Mouse (Mus musculus) liver, embryonic 12.5 days (tissue): Measurements from ENCODE around the gene Gas7. TPM values are rescaled to one million over a fixed set of nuclear protein-coding genes. Genes with fewer than 3 reads are reported as not detected.

ENCODE experiments used
- ATAC-seq: fragments of 200-750 bp; cut with Nextera tagmentation; 2 replicates; pipeline ENCODE4 v1.8.0; 2017; ENCODE audit warnings: moderate number of reproducible peaks, mild to moderate bottlenecking, moderate library complexity
- H3K27ac ChIP-seq: fragments of 300-500 bp; sonication (generic); 2 replicates; pipeline ENCODE4 v1.5.1; 2016; ENCODE audit warnings: mild to moderate bottlenecking
- H3K27me3 ChIP-seq: fragments of 300-500 bp; sonication (generic); replicated peaks from 2 replicates; pipeline ENCODE4 v1.6.1; 2016; ENCODE audit warnings: mild to moderate bottlenecking, moderate library complexity
- H3K36me3 ChIP-seq: fragments of 300-500 bp; sonication (generic); 2 replicates; pipeline ENCODE4 v1.6.1; 2016; ENCODE audit warnings: mild to moderate bottlenecking, moderate library complexity
- H3K4me1 ChIP-seq: fragments of 300-500 bp; sonication (generic); 2 replicates; pipeline ENCODE4 v1.6.1; 2016
- H3K4me2 ChIP-seq: fragments of 300-500 bp; sonication (generic); 2 replicates; pipeline ENCODE4 v1.6.1; 2016; ENCODE audit warnings: mild to moderate bottlenecking, moderate library complexity
- H3K4me3 ChIP-seq: fragments of 300-500 bp; sonication (generic); 2 replicates; pipeline ENCODE4 v1.5.1; 2016; ENCODE audit warnings: mild to moderate bottlenecking, moderate library complexity
- H3K9ac ChIP-seq: fragments of 300-500 bp; sonication (generic); 2 replicates; pipeline ENCODE4 v1.6.1; 2016; ENCODE audit warnings: mild to moderate bottlenecking, moderate library complexity
- H3K9me3 ChIP-seq: fragments of 300-500 bp; sonication (generic); replicated peaks from 2 replicates; pipeline ENCODE4 v1.6.1; 2016; ENCODE audit warnings: mild to moderate bottlenecking, moderate library complexity
- WGBS: fragments of 180-500 bp; shearing (Covaris S2); methylation state at CpG from one replicate; pipeline ENCODE4 v1.1.7; 2016; ENCODE audit not compliant: insufficient replicate concordance; 5-methylcytosine and 5-hydroxymethylcytosine counted together
- polyA plus RNA-seq: library from polyadenylated mRNA; unstranded; fragments of >200 nt; fragmentation: Nextera tagmentation; extraction: Ambion mirVana; gene quantifications from 2 replicates; pipeline ENCODE4 v1.2.1, GENCODE M21; 2016

Gene Gas7
- polyA plus RNA-seq, 1 experiment from 2014 or later = 1.8 TPM

DNA sequence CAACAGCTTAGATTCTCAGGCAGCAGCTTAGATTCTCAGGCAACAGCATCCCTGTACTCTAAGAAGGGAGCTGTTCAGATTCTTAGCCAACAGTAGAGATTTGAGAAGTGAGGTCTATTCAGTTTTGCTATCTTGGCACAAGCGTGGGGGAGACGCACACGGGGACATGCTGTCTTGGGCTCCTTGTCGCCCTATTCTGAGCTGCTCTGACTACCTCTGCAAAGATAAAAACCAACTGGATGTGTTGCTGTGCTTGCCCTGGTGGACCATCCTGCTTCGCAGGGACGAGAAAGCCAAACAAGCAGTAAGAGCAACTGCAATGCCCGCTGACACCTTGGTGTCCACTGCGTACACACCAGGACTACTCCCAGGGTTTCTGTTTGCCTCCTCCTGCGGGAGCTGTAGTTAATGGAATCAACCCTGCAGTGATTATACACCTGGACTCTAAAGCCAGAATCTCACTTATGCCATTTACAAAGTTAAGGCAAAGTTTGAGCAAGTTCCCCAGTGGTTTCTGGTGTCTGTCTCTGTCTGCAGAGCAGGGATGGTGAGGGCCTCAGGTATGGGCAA lies 198.4 kb downstream of the Gas7 start:
- Histone ChIP-seq H3K4me2 (no peak overlapping the region), H3K27ac (no peak overlapping the region), H3K27me3 (no peaks in the 10 kb centered on the region; the same call in 1 of the 2 replicates), H3K4me3 (no peak overlapping the region), H3K9me3 (no peaks in the 10 kb centered on the region), H3K4me1 (no peaks in the 10 kb centered on the region), H3K36me3 (no peaks in the 10 kb centered on the region), H3K9ac (no peak overlapping the region)
- 73% methylated on average over 9 of the region's 9 CpGs for WGBS
- ATAC-seq = no peak

DNA sequence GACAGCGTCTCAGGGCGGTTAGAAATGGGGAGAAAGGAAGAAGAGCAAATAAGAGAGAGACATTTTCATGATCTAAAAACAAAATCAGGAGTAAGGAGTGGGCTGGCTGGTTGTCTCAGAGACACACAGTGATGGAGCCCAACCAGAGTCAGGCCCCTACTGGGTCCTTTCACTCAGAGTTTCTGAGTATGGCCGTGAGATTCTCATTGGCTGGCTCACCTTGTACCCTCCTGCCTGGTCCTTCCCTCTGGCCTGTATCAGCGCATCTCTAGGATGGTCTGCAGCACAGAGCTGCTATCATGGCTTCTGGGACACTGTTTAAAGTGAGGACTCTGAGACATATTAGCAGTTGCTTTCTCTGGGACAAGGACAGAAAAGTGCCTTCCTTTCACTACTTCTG lies 199.3 kb downstream of the Gas7 start:
- Histone ChIP-seq H3K4me2 (no peak overlapping the region), H3K9ac (no peak overlapping the region), H3K9me3 (no peaks in the 10 kb centered on the region), H3K36me3 (no peaks in the 10 kb centered on the region), H3K27ac (no peak overlapping the region), H3K4me1 (no peaks in the 10 kb centered on the region), H3K4me3 (no peak overlapping the region), H3K27me3 (no peaks in the 10 kb centered on the region; the same call in 1 of the 2 replicates)
- 55% methylated on average over 4 of the region's 4 CpGs for WGBS
- no peak for ATAC-seq

DNA sequence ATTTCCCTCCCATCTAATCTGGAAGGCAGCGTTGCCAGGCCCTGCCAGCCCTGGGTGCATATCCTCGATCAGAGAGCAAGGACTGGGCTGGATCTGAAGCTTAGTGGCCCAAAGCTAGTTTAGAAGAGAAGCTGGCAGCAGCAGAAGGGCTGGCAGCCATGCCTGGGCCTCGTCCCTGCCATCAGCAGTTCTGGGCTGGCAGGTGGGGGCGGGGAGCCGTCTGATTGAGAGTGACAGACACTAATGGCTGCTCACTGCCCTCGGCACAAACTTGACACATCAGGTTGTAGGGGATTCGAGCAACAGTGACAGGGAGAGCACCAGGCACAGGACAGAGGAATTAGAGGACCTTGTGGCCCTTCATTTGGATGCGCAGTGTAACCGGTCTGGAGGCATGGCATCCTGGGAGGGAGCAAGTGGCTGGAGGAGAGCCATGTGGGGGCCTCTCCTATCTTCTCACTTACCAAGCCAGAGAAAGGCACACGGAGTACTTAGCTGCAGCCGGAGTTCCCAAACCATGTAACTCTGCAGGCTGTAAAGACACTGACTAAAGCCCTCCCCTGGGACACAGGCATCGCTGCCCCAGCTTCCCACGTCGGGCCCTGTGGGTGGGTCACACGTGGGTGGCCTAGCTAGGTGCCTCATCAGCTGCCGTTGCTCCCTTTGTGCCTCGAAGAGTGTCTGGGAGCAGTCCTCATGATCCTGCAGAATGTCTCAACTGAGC lies 200.2 kb downstream of the Gas7 start:
- 62% methylated on average over 17 of the region's 17 CpGs for WGBS
- H3K36me3 ChIP-seq = no peaks in the 10 kb centered on the region
- H3K4me1 ChIP-seq = no peaks in the 10 kb centered on the region
- no peak overlapping the region for H3K4me3 ChIP-seq
- H3K27ac ChIP-seq = no peak overlapping the region
- H3K9ac ChIP-seq = no peak overlapping the region
- H3K9me3 ChIP-seq = no peaks in the 10 kb centered on the region
- H3K27me3 ChIP-seq = no peaks in the 10 kb centered on the region; the same call in 1 of the 2 replicates
- no peak for ATAC-seq
- no peak overlapping the region for H3K4me2 ChIP-seq

DNA sequence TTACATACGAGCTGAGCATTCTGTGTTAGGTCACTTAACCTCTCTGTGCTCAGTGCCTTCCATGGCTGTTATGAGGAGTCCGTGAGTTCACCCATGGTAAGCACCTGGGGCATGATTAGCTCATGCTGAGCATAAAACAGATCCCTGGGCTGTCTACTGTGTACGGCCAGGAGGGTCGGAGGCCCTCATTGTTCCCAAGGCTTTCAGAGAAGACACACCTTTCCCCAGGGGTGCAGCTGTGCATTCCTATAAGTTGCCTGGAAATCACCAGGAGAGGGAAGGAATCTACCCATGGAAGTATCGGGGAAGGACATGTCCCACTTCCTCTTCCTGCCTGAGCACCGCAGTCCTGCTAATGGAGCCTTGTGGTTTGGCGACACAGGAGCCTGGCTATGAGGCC lies 201.1 kb downstream of the Gas7 start:
- Histone ChIP-seq H3K4me1 (no peaks in the 10 kb centered on the region), H3K36me3 (no peaks in the 10 kb centered on the region), H3K4me3 (no peak overlapping the region), H3K4me2 (no peak overlapping the region), H3K27ac (no peak overlapping the region), H3K9me3 (no peaks in the 10 kb centered on the region), H3K9ac (no peak overlapping the region), H3K27me3 (no peaks in the 10 kb centered on the region; the same call in 1 of the 2 replicates)
- no peak for ATAC-seq
- 50% methylated on average over 7 of the region's 7 CpGs for WGBS

DNA sequence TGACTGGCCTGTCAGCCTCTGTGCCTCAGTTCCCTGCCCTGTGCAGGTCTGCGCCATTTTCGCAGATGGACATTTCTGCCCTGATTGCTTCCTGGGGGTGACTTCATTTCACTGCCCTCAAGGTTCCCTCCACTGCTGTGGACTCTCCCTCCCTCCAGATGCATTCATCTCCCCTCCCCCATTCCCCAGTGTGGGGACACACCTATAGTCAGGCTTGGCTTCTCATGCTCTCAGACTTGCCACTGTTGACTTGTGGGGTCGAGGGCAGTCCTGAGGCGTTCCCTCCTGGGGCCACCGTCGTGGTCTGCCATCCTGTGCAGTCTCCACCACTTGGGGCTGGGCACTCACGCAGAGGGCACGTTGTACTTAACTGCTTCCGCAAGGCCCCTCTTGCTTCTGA lies 201.6 kb downstream of the Gas7 start:
- H3K4me3 ChIP-seq = no peak overlapping the region
- no peaks in the 10 kb centered on the region for H3K9me3 ChIP-seq
- 72% methylated on average over 9 of the region's 9 CpGs for WGBS
- no peak overlapping the region for H3K4me2 ChIP-seq
- H3K27ac ChIP-seq = no peak overlapping the region
- no peaks in the 10 kb centered on the region for H3K4me1 ChIP-seq
- no peaks in the 10 kb centered on the region for H3K36me3 ChIP-seq
- no peak overlapping the region for H3K9ac ChIP-seq
- no peaks in the 10 kb centered on the region; the same call in 1 of the 2 replicates for H3K27me3 ChIP-seq
- no peak for ATAC-seq

DNA sequence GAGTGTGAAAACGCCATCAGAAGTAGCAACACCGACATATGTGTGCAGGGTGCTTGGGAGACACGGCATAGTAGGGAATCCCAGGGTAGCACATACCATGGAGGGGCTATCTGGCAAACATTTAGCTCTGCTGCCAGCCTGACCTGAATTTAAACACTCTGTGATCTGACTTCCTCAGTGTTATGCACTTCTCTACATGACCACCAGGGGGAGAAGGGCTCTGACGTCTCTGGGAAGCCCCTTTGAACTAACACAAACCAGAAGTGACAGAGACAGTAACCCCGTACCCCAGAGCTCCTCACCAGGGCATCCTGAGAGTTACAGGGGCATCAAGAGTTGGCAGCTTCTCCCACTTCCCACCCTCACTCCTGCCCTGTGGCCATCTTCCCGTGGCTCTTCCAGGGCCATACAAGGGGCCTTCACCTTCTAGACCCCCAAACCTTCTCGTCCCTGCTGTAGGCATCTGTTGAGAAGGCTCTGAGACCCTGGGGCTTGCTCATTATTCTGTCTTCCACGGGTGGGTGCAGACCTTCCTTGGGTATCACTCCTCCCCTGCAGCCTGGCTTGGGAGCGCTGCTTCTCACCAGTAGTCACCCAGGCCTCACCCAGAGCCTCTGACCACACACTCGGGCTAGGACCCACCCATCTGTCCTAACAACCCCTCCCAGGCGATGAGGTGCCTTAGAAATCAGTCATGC lies 202.6 kb downstream of the Gas7 start:
- H3K9ac ChIP-seq = no peak overlapping the region
- H3K4me1 ChIP-seq = no peaks in the 10 kb centered on the region
- no peaks in the 10 kb centered on the region; the same call in 1 of the 2 replicates for H3K27me3 ChIP-seq
- H3K36me3 ChIP-seq = no peaks in the 10 kb centered on the region
- no peak overlapping the region for H3K27ac ChIP-seq
- WGBS = 38% methylated on average over 11 of the region's 11 CpGs
- no peaks in the 10 kb centered on the region for H3K9me3 ChIP-seq
- no peak for ATAC-seq
- H3K4me2 ChIP-seq = no peak overlapping the region
- H3K4me3 ChIP-seq = no peak overlapping the region

DNA sequence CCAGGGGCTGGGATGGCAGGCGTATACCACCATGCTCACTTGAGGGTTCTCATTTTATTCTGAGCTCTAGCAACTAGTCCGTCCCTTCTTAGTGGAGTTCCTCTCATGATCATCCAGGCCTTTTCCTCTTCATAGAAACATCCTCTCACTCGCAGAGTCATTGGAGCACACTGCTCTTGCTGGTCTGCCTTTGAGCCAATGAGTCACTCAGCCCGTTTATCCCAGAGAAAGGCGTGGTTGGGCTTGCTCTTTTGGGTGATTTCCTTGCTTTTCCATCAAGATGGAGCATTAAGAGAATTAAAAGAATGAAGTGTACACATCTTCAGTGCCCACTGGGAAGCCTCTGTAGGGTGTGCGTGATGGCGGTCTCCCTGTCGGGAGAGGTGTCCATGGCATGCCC lies 206.2 kb downstream of the Gas7 start:
- WGBS = 78% methylated on average over 8 of the region's 8 CpGs
- no peak for ATAC-seq

DNA sequence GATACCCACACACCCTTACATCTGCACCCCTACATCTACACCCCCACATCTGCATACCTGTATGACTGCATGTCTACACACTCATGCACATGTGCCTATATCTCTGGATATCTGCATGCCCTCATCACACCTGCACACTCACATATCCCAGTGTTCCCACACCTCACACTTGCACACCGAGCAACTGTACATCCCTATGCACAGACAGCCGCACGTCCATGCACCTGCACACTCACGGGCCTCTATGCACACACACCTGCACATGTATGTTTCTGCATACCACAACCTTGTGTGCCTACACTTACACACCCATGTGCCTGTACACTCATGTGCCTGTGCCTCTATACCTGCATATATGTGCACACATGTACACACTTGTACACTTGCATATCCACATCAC lies 208.2 kb downstream of the Gas7 start:
- Histone ChIP-seq H3K4me1 (no peaks in the 10 kb centered on the region), H3K9ac (no peak overlapping the region), H3K4me2 (no peak overlapping the region), H3K27me3 (no peaks in the 10 kb centered on the region), H3K4me3 (no peak overlapping the region), H3K36me3 (no peaks in the 10 kb centered on the region), H3K9me3 (no peaks in the 10 kb centered on the region), H3K27ac (no peak overlapping the region)
- no peak for ATAC-seq
- WGBS = 81% methylated on average over 4 of the region's 4 CpGs

More for the DNA sequence above, 206.2 kb downstream of the Gas7 start:
- H3K9me3 ChIP-seq = no peaks in the 10 kb centered on the region
- H3K27me3 ChIP-seq = no peaks in the 10 kb centered on the region
- H3K4me1 ChIP-seq = no peaks in the 10 kb centered on the region
- H3K27ac ChIP-seq = no peak overlapping the region
- H3K4me3 ChIP-seq = no peak overlapping the region
- H3K9ac ChIP-seq = no peak overlapping the region
- H3K36me3 ChIP-seq = no peaks in the 10 kb centered on the region
- H3K4me2 ChIP-seq = no peak overlapping the region

DNA sequence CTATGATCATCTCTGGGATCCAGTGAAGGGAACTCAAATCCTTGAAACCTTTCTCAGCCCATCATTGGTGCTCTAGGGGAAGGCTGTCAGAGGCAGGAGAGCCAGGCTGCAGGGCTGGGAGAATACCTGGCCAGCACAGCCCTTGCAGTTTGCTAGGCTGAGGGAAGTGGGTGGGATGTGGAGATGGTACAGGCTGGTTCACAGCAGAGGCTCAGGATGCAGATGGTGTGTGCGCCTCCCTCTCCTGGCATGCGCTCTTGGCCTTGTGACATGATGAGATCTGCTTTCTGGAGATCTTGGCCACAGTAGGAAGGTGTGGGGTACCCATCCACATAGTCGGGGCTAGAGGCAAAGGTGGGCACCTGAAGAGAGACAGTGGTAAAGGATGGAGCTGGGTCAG lies 209.0 kb downstream of the Gas7 start:
- WGBS = 75% methylated on average over 3 of the region's 3 CpGs
- no peak overlapping the region for H3K4me3 ChIP-seq

DNA sequence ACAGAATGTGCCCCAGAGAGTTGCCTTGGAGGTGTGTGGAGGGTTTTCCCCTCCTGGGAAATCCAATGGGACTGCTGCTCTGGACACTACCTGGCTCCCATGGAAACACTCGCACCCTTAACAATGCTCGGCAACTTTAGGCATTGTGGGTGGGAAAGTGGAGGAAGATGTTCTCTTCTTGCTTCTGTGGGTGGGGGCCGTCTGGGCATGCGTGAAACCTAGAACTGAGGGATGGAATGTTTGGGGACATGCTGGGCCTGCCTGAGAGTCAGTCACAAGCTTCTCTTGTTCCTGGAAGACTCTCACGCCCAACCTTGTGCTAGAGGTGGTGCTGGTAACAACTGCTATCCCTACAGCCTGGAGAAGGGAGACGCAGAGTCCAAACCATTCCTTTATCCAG lies 209.7 kb downstream of the Gas7 start:
- Histone ChIP-seq H3K9ac (no peak overlapping the region), H3K4me1 (no peaks in the 10 kb centered on the region), H3K27ac (no peak overlapping the region), H3K36me3 (no peaks in the 10 kb centered on the region), H3K27me3 (no peaks in the 10 kb centered on the region), H3K9me3 (no peaks in the 10 kb centered on the region), H3K4me2 (no peak overlapping the region), H3K4me3 (no peak overlapping the region)
- 69% methylated on average over 6 of the region's 6 CpGs for WGBS
- ATAC-seq = no peak

More for the DNA sequence above, 209.0 kb downstream of the Gas7 start:
- H3K4me2 ChIP-seq = no peak overlapping the region
- H3K27ac ChIP-seq = no peak overlapping the region
- no peak overlapping the region for H3K9ac ChIP-seq
- H3K9me3 ChIP-seq = no peaks in the 10 kb centered on the region
- no peaks in the 10 kb centered on the region for H3K36me3 ChIP-seq
- no peaks in the 10 kb centered on the region for H3K27me3 ChIP-seq
- no peak for ATAC-seq
- H3K4me1 ChIP-seq = no peaks in the 10 kb centered on the region

DNA sequence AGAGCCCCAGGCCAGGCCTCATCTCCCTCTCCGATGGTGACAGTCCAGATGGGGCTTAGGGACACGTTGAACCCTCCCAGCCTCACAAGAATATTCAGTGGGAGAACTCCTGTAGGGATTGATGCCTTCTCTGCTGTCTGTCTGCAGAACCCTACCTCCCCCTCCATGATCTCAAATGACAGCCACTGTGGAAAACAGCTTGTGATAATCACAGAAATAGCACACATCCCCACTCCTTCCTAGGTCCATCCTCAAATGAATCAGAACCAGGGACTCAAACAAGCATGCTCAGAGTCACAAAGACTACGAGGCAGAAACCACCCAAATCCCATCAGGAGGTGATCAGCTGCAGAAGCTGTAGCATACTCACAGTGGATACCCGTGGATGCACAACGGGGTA lies 210.9 kb downstream of the Gas7 start:
- 57% methylated on average over 5 of the region's 5 CpGs for WGBS
- ATAC-seq = no peak

DNA sequence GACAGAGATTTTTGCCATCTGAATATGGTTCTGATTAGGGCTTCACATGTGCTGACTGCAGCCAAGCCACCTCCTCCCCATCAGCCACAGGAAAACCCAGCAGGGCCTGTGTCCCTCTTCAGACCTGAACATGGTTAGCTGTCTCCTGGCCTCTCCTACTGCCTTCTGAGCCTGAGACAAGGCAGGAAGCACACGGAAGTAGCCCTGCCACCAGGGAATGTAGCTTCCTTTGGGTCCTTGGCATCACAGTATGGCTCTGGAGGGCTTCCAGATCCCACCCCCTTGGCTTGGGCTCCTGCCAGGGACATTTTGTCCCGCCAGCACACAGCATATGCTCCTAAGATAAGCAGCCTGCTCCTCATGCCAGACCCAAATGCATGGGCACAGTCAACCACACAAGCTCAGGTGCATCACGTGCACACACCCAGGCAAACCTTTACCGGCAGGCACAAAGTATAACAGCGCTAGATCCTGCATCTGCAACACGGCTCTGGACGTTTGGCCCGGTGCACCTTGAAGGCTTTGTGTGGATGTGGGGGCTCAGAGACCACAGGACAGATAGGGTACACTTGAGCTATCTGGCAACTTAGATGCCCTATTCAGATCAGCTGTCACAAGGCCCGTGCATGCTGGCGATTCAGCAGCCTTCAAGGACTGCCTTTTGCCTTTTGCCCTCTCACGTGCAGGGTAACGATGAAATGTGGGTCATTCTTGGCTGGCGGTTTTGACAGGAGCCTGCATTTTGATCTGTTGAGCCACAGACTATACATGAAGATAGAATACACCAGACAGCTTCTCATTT lies 212.5 kb downstream of the Gas7 start:
- Histone ChIP-seq H3K36me3 (no peaks in the 10 kb centered on the region), H3K27me3 (no peaks in the 10 kb centered on the region), H3K9me3 (no peaks in the 10 kb centered on the region), H3K4me2 (no peak overlapping the region), H3K9ac (no peak overlapping the region), H3K27ac (no peak overlapping the region), H3K4me3 (no peak overlapping the region), H3K4me1 (no peaks in the 10 kb centered on the region)
- 71% methylated on average over 13 of the region's 13 CpGs for WGBS
- ATAC-seq = no peak

More for the DNA sequence above, 210.9 kb downstream of the Gas7 start:
- Histone ChIP-seq H3K4me3 (no peak overlapping the region), H3K9me3 (no peaks in the 10 kb centered on the region), H3K9ac (no peak overlapping the region), H3K4me2 (no peak overlapping the region), H3K4me1 (no peaks in the 10 kb centered on the region), H3K27me3 (no peaks in the 10 kb centered on the region), H3K36me3 (no peaks in the 10 kb centered on the region), H3K27ac (no peak overlapping the region)
